Mouse (Mus musculus): Measurements from ENCODE around the gene Rad23a. TPM values are rescaled to one million over a fixed set of nuclear protein-coding genes. Genes with fewer than 3 reads are reported as not detected.

Rad23a gene
- polyA plus RNA-seq, 1 experiment = 54.0 TPM

GRCm38 (mm10) chr8:84844397-84845070 is 4.1 kb upstream of the Rad23a start:
- peak overlapping the region; percentile 98 for H3K4me3 ChIP-seq (ENCODE audit: insufficient read depth, low read length)
- H3K4me1 ChIP-seq (ENCODE audit: control insufficient read depth, insufficient read depth, low read length) = peaks cover 27% of the 10 kb centered on the region
- peak overlapping the region; percentile 14; the same call in 1 of the 2 replicates for H3K27ac ChIP-seq (ENCODE audit: insufficient read depth, low read depth, low read length)
- TF ChIP-seq POLR2A (IDR thresholded peaks at IDR 0.05; ENCODE audit: borderline replicate concordance, low read depth, low read length) (no peak), CTCF (IDR thresholded peaks at IDR 0.05; ENCODE audit: low read depth, low read length) (no peak)

GRCm38 (mm10) chr8:84841514-84841913 is 1.0 kb upstream of the Rad23a start:
- TF ChIP-seq POLR2A (IDR thresholded peaks at IDR 0.05; ENCODE audit: borderline replicate concordance, low read depth, low read length) (no peak), CTCF (IDR thresholded peaks at IDR 0.05; ENCODE audit: low read depth, low read length) (no peak)
- H3K4me1 ChIP-seq (ENCODE audit: control insufficient read depth, insufficient read depth, low read length) = peaks cover 22% of the 10 kb centered on the region
- H3K27ac ChIP-seq (ENCODE audit: insufficient read depth, low read depth, low read length) = no peak overlapping the region
- peak overlapping the region; percentile 18; the same call in 1 of the 2 replicates for H3K4me3 ChIP-seq (ENCODE audit: insufficient read depth, low read length)

DNA sequence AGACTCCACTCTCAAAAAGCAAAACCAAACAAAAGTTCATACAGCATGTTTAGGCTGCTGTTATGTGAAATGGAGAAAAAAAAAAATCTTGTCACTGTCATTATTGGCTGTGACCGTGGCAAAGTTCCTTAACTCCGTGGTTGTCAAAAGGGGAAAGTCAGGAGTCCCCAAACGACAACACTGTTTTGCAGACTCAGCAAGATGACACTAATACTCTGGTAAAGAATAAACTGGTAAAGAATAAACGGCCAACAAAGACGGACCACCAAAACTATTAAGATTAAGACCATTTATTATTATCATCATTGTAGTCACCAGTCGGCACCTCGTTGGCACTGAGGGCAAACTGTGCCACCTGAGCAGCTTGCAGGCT is 604 bp downstream of the Rad23a start:
- TF ChIP-seq POLR2A (IDR thresholded peaks at IDR 0.05; ENCODE audit: borderline replicate concordance, low read depth, low read length) = no peak
- TF ChIP-seq CTCF (IDR thresholded peaks at IDR 0.05; ENCODE audit: low read depth, low read length) = no peak
- Histone ChIP-seq H3K4me1 (ENCODE audit: control insufficient read depth, insufficient read depth, low read length) (peaks cover 21% of the 10 kb centered on the region), H3K27ac (ENCODE audit: insufficient read depth, low read depth, low read length) (peak overlapping the region; percentile 84)

GRCm38 (mm10) chr8:84839411-84839810 is 1.1 kb downstream of the Rad23a start:
- Histone ChIP-seq H3K27ac (ENCODE audit: insufficient read depth, low read depth, low read length) (peak overlapping the region; percentile 12; the same call in 1 of the 2 replicates), H3K4me1 (ENCODE audit: control insufficient read depth, insufficient read depth, low read length) (peaks cover 16% of the 10 kb centered on the region), H3K4me3 (ENCODE audit: insufficient read depth, low read length) (peak overlapping the region; percentile 83)
- TF ChIP-seq POLR2A (IDR thresholded peaks at IDR 0.05; ENCODE audit: borderline replicate concordance, low read depth, low read length) (no peak), CTCF (IDR thresholded peaks at IDR 0.05; ENCODE audit: low read depth, low read length) (no peak)

More for the DNA sequence above, 604 bp downstream of the Rad23a start:
- H3K4me3 ChIP-seq (ENCODE audit: insufficient read depth, low read length) = peak overlapping the region; percentile 83

DNA sequence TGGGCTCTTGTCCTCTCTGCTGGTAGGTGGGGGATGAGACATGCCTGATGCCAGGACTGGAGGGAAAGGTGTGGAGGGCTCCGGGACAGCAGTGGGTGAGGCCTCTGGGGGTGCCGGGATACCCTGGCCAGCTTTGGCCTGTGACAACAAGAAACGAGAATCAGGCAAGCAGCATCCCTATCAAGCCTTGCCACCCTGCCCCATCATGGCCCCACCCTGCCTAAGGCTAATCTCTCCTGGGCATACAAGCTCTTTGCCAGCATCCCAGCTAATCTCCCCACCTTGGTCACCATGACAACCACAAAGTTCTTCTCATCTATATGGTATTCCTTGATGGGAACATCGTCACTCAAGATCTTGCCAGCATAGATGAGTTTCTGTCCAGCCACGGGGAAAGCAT is 2.0 kb downstream of the Rad23a start:
- Histone ChIP-seq H3K4me1 (ENCODE audit: control insufficient read depth, insufficient read depth, low read length) (peaks cover 10% of the 10 kb centered on the region), H3K27ac (ENCODE audit: insufficient read depth, low read depth, low read length) (no peak overlapping the region), H3K4me3 (ENCODE audit: insufficient read depth, low read length) (no peak overlapping the region)
- TF ChIP-seq CTCF (IDR thresholded peaks at IDR 0.05; ENCODE audit: low read depth, low read length) = no peak

DNA sequence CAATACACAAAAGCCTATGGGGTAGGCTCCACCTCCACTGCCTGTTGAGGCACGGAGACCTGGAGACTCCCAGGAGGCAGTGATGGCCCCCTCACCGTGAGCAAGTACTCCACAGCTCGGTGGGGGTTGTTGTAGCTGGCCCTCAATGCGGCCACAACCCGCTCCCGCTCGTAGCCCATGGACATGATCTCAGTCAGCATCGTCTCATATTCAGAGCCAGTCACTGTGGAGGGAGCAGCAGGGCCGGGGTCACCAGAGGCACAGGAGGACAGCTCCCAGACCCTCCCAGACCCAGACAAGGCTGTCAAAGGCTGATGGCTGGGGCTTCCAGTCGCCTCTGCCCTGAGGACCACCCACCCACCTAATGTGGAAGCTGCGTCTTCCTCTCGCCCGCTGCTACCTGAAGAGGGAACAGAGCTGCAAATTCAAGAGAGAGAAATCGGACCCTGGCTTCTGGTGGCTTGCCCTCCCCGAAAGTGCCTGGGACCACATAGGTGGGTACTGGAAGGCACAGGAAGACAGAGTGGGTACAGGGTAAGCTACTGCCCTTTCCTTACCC is 2.5 kb downstream of the Rad23a start:
- no peak overlapping the region for H3K4me3 ChIP-seq (ENCODE audit: insufficient read depth, low read length)
- TF ChIP-seq POLR2A (IDR thresholded peaks at IDR 0.05; ENCODE audit: borderline replicate concordance, low read depth, low read length) = no peak
- TF ChIP-seq CTCF (IDR thresholded peaks at IDR 0.05; ENCODE audit: low read depth, low read length) = no peak
- peaks cover 8% of the 10 kb centered on the region for H3K4me1 ChIP-seq (ENCODE audit: control insufficient read depth, insufficient read depth, low read length)
- no peak overlapping the region for H3K27ac ChIP-seq (ENCODE audit: insufficient read depth, low read depth, low read length)

- TF ChIP-seq CTCF (IDR thresholded peaks at IDR 0.05; ENCODE audit: low read depth, low read length) (no peak), POLR2A (IDR thresholded peaks at IDR 0.05; ENCODE audit: borderline replicate concordance, low read depth, low read length) (no peak)
- Histone ChIP-seq H3K4me1 (ENCODE audit: control insufficient read depth, insufficient read depth, low read length) (peaks cover 6% of the 10 kb centered on the region), H3K27ac (ENCODE audit: insufficient read depth, low read depth, low read length) (no peak overlapping the region), H3K4me3 (ENCODE audit: insufficient read depth, low read length) (no peak overlapping the region)
Measured at GRCm38 (mm10) chr8:84837149-84837911, 3.1 kb downstream of the Rad23a start.

DNA sequence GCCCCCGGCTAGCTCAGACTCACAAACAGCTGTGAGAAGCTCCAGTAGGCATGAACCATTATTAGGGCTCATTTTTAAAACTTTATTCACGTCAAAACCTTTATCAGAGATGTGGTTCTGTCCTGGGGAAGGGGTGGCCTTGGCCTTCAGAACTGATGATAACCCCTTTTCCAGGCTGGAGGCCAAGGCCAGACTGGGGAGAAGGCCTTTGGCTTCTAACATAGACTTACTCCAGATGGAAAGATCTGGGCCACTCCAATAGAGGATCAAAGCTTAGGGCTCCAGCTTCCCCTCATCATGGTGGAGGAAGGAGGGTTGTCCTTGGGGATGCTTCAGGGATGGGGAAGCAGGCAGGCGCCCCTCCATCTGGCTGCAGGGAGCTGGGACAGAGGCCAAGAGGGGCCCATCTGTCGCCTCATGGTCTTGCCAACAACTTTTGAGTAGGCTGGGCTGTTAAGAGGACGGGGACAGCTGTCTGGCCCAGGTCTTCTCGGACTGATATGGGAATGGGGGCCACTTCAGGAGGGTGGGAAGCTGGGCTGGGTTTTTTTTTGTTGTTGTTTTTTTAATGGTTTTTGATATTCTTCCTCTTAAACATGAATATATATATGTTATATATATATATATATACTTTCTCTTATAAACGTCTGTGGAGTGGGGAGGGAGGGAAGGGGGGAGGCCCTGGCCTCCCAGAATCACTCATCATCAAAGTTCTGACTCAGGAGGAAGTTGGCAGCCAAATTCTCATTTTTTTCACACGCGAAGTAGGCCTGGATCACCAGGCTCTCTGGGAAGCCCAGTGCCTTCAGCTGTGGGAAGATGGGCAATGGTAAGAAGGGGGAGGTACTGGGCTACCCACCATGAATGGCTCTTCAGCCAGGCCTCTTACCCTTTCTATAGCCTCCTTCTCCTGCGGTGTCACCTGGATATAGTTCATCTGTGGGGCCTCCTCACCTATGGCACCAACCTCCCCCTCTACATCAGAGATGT is 5.3 kb downstream of the Rad23a start:
- Histone ChIP-seq H3K4me1 (ENCODE audit: control insufficient read depth, insufficient read depth, low read length) (peaks cover 10% of the 10 kb centered on the region), H3K4me3 (ENCODE audit: insufficient read depth, low read length) (no peak overlapping the region), H3K27ac (ENCODE audit: insufficient read depth, low read depth, low read length) (no peak overlapping the region)
- TF ChIP-seq CTCF (IDR thresholded peaks at IDR 0.05; ENCODE audit: low read depth, low read length) = no peak
- no peak for TF ChIP-seq POLR2A (IDR thresholded peaks at IDR 0.05; ENCODE audit: borderline replicate concordance, low read depth, low read length)

Measured in bone marrow macrophage, adult 2 months (primary cell).